Mouse (Mus musculus) right cerebral cortex, postnatal 4 days (tissue): ENCODE data around the gene Ints4.

Experiments used
- DNase-seq: peaks from one replicate; pipeline ENCODE4 v3.0.0-alpha.2; 2022

Gene Ints4

DNA sequence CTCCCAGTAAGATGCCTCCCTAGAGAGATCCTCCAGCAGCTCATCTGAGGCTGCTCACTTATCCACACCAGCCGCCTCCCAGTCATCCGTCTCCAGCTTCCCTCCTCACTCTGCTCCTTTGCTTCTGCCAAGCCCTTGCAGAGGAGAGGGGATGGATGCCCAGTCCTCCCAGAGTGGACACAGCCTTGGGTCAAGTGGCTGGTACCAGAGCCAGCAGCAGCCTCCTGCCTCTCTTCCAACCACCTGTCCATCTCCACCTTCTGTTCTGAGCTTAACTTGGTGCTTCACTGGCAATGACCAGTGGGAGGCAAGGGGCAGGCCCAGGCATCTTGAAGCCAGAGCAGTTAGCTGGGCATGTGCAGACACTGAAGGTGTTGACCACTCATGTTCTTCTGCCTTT, 65.7 kb downstream of the Ints4 start:
- no peak for DNase-seq

DNA sequence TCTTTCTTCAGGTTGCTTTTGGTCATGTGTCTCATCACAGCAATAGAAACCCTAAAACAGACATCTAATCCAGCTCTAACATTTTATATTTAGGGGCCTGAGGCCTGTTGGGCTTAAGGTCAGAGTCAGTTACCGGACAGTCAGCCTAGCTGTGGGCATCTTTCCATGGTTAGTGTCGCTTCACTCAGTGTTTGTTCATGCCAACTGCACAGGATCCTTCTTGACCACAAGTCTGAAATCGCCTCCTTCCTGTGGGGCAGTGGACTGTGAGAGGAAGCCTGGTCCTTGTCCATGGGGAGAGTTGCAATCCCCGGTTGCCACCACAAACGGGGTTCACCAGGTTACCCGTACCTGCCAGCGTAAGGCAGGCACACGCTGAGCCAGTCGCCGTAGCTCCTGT, 68.5 kb downstream of the Ints4 start:
- DNase-seq, result no peak

DNA sequence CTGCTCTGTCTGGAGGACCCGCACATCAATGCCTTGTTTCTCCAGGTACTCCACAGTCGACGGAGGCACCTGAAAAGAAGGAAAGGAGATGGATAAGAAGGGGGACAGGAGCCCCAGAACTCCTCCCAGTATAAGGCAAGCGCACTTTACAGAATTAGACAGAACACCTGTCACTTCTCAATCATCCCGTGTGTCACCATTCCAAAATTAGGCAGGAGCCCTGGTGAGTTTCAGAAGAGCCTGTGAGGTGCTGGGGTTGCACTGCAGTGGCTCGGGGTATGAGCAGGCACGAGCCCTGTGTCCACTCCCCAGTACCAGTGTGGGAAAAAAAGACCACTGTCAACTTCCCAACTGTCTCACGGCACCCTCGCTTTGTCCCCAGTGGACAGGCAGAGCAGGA, 69.9 kb downstream of the Ints4 start:
- no peak for DNase-seq

DNA sequence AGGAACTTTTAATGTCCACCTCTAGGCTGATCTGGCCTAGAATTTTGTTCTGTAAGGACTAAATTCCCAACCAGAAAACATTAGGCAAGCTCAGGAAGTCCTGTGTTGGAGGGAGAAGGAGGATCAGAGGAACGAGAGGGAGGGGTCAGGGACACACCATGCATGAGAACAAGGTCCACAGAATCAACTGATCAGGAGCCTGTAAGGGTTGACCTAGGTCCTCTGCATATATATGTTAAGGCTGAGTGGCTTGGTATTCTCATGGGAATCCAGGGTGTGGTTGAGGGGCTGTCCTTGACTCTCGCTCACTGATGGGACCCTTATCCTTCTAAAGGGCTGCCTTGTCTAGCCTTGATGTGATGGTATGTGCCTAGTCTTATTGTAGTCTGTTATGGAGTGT, 82.8 kb downstream of the Ints4 start:
- no peak for DNase-seq

DNA sequence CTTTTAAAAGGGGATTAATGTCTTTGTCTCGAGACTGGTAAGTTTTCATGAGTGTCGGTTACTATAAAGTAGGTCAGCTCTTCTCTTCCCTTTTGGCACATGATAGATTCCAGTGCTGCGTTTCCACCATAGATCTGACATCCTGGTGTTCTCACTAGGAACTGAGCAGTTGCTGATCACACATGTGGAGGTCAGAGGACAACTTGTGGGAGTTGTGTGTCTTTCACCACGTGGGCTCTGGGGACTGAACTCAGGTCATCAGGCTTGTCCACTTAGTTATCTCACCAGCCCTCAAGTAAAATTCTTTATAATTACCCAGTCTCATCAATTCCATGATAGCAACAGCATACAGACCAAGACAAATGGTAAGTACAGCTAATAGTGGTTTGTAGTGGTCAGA, 88.6 kb downstream of the Ints4 start:
- no peak for DNase-seq

DNA sequence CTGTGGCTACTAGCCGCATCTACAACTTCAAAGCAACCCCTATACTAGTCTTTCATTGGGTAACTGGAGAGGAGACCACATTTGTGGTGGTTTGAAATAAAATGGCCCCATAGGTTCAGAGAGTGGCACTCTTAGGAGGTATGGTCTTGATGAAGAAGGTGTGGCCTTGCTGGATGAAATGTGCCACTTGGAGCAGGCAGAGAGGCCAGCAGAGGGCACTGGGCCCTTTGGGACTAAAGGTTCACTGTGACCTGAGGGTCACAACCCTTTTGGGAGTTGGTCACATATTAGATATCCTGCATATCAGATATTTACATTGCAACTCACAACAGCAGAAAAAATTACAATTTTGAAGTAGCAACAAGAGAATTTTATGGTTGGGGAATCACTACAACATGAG, 89.6 kb downstream of the Ints4 start:
- DNase-seq, result no peak

DNA sequence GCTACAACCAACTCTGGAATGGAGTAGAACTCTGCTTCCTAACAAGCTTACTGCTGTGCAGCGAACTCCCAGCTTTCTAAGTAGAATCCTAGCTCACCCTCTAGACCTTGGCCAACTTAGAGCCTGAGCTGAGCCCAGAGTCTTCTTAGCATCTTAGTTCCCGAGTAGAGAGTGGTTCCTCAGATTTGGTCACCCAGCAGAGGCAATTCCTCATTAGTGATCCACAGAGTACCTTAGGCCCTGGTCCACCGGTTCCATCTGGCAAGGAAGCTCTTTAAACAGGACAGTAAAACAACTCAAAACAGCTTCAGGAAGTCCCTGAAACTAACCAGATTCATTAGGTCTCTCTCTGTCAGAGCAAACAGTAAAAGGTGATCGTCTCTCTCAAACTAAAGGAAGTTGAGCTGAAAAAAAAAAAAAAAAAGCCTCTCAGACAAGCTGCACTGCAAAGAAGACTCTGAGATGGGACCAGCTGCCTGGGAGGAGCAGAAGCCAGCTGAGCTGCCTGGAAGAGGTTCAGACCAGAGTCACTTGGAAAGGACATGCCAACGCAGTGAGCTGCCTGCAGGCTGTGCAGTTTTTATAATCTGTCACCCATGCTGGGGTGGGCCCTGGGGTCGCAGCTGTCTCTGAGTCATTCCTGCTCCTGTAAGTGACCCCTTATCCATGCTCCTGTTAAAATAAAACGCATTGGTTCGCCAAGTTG, 97.8 kb downstream of the Ints4 start:
- peak; percentile 25 for DNase-seq

DNA sequence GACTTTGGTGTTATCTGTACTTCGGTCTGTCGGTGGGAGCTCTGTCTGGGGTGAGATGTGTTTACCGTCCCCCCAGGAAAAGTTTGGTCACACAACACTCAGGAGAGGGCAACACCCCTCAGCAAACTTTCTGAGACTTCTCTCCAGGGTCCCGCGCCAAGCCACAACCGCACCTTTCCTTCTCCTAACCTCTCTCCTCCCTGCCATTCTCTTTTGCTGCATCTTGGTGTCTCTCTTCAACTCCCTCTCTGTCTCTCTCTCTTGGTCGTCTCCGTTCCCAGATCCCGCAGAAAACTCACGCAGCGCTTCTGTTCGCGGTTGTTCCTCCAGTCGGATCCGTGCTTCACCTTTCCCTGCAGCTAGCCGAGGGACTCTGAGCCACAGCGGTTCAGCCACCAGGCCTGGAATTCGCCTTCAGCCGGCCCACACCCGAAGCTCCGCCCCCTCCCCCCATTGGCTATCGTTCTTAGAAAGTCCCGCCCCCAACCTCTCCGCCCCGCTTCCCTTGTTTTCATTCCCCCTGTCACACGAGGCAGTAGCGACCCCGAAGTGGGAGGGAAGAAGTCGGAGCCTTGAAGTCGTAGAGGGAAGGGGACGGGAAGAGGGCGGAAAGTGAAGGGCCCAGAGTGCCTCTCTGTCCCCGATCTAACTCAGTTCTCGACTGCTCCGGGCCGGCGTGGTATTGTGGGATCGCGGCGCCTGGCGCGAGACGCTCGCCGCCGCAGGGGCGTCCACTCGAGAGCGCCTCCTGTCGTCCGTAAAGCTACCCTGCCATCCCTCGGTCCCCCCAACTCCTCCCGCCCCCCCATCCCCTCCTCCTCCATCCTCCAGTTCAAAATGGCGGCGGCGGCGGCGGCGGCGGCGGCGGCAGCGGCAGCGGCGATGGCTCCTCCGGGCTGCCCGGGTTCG, 98.6 kb downstream of the Ints4 start, which contains the start of the genes Aamdc and Rsf1:
Aamdc (minus strand) TSS at position 431 of the 909 bp plus-strand sequence.
Rsf1 (plus strand) TSS at position 823 of the 909 bp plus-strand sequence.
- DNase-seq, result peak; percentile 96

DNA sequence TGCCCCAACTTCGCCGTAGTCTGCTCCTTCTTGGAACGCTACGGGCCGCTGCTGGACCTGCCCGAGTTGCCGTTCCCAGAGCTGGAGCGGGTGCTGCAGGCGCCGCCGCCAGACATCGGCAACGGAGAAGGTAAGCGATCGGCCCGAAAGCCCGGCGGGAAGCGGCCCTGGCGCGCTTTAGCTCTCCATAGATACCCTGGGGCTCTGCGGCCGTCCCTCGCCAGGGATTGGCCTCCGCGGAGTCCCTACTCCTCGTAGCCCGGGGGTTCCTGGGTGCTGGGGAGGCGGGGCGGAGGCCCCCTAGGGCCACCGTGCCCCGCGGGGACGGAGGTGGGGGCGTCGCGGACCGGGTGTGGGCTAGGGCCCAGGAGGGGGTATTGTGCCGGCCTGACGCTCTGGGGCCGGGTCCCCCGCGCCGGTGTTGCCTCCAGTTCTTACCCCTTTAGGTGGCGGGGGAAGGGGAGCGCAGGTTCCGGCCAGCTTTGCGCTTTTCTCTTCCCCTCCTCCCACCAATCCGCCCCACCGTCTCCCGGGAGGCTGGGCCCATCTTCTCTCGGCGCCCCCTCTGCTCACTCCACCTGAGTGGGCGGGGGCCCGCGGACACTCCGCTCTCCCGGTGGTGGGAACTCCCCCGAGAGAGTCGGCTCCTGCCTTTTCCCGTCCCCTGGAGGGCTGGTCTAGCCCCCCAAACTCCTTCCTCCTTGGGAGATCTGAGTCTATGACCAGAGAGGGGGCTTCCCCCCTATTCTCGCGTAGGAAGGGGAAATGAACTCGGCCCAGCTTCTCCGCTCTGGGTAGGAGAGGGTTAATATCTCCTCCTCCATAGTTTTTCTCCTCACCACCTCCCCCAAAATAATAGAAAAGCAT, 99.5 kb downstream of the Ints4 start:
- peak; percentile 57 for DNase-seq

DNA sequence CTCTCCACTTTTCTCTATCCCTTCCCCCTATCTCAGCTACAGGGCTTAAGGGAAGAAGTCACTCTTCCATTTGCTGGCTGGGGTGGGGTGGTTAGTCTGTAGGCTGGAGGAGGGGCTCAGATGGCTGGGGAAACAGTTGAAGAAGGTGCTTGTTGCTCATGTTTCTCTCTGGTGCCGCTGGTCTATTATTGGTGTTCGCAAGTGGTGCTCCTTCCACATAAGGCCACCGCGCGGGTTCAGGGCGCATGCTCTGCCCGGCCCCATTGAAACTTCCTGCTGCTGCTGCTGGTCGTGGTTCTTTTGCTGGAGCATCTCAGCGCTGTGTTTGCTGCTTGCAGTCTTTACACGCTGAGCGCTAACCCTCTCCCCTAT, 100.1 kb downstream of the Ints4 start:
- DNase-seq, result peak; percentile 69

DNA sequence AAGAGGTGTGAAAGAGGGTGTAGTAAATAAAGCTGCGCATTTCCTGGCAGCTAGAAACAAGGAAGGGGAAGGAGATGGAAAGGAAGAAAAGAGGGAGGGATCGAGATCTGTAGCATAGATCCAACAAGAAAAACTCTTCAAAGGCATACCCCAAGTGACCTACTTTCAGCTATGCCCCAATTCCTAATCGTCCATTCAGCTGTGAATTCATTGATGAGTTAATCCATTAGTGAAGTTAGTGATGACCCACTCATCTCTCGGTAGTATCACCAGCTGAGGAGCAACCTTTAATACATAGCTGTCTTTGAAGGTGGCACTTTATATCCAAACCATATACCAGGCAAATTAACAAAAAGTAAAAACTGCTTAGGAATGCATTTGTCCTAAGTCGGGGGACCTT, 107.8 kb downstream of the Ints4 start:
- DNase-seq, result no peak

DNA sequence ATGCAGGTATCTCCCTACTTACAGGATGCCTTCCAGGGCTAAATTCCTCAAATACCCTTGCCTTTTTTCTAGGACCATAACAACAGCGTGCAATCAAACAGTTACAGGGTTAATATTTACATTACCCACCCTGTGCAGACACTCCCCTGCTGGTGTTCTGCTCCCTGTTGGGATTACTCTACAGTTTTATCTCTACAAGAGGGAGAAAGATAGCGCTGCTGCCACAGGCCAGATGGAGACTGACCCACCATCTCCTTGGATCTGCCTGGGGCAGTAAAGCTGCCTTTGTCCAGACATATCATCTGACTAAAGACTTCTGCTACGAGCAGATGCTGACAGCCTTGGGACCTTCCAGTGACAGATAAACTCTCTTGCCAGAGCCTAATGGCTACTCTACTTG, 109.7 kb downstream of the Ints4 start:
- DNase-seq, result no peak
